Mouse (Mus musculus) intestine, embryonic 14.5 days (tissue): Measurements from ENCODE around the gene Lrrc75a. TPM values are rescaled to one million over a fixed set of nuclear protein-coding genes. Genes with fewer than 3 reads are reported as not detected.
A peak's percentile ranks its signal among the peaks of the same experiment; 100 is the strongest.

ENCODE experiments used
- ATAC-seq: fragments of 200-750 bp; cut with Nextera tagmentation; replicated peaks from 2 replicates; pipeline ENCODE4 v1.8.0; 2017; ENCODE audit warnings: low read depth, moderate number of reproducible peaks, moderate TSS enrichment, moderate library complexity; ENCODE audit not compliant: low FRiP score, low TSS enrichment
- DNase-seq: peaks from one replicate; pipeline ENCODE4 v3.0.0-alpha.2; 2018; ENCODE audit warnings: low spot score
- H3K27ac ChIP-seq: fragments of 300-500 bp; sonication (generic); 2 replicates; pipeline ENCODE4 v1.5.1; 2014; ENCODE audit warnings: low read depth, mild to moderate bottlenecking, control low read depth
- H3K27me3 ChIP-seq: fragments of 300-500 bp; sonication (generic); replicated peaks from 2 replicates; pipeline ENCODE4 v1.6.1; 2014; ENCODE audit warnings: low read length, control low read depth; ENCODE audit not compliant: control insufficient read depth, insufficient read depth
- H3K36me3 ChIP-seq: fragments of 300-500 bp; sonication (generic); 2 replicates; pipeline ENCODE4 v1.6.1; 2014; ENCODE audit warnings: low read length, control low read depth; ENCODE audit not compliant: control insufficient read depth, insufficient read depth
- H3K4me1 ChIP-seq: fragments of 300-500 bp; sonication (generic); replicated peaks from 2 replicates; pipeline ENCODE4 v1.6.1; 2014; ENCODE audit warnings: low read length, control low read depth, mixed read lengths; ENCODE audit not compliant: control insufficient read depth, insufficient read depth
- H3K4me2 ChIP-seq: fragments of 300-500 bp; sonication (generic); 2 replicates; pipeline ENCODE4 v1.6.1; 2014; ENCODE audit warnings: low read length
- H3K4me3 ChIP-seq: fragments of 300-500 bp; sonication (generic); 2 replicates; pipeline ENCODE4 v1.5.1; 2014; ENCODE audit warnings: low read depth, low read length, control low read depth, mixed read lengths
- H3K9ac ChIP-seq: fragments of 300-500 bp; sonication (generic); 2 replicates; pipeline ENCODE4 v1.6.1; 2014; ENCODE audit warnings: mild to moderate bottlenecking, low read length
- H3K9me3 ChIP-seq: fragments of 300-500 bp; sonication (generic); 2 replicates; pipeline ENCODE4 v1.6.1; 2016; ENCODE audit warnings: low read length, control low read depth; ENCODE audit not compliant: control insufficient read depth
- WGBS: fragments of 180-500 bp; shearing (Covaris S2); extraction: QIAGEN DNeasy Blood & Tissue Kit; methylation state at CpG from one replicate; pipeline ENCODE4 v1.1.7; 2014; 5-methylcytosine and 5-hydroxymethylcytosine counted together
- polyA plus RNA-seq: library from polyadenylated mRNA; unstranded; fragments of >200 nt; fragmentation: Nextera tagmentation; extraction: Ambion mirVana; gene quantifications from 2 replicates; pipeline ENCODE4 v1.2.1, GENCODE M21; 2014

The Lrrc75a gene
- polyA plus RNA-seq, 1 experiment from 2014 or later: 12.9 TPM

GRCm38 (mm10) chr11:62575659-62576438 lies 72.5 kb downstream of the Lrrc75a start:
- H3K4me1 ChIP-seq: 0 out of 2 replicates have a peak, but pooled peaks cover 4% of the 10 kb centered on the region
- no peaks in the 10 kb centered on the region for H3K9me3 ChIP-seq
- 0 out of 2 replicates have a peak, but pooled peaks cover 4% of the 10 kb centered on the region for H3K27me3 ChIP-seq
- H3K27ac ChIP-seq: no peak overlapping the region; the same call in 1 of the 2 replicates
- H3K36me3 ChIP-seq: no peaks in the 10 kb centered on the region
- peak overlapping the region; percentile 95 for H3K4me2 ChIP-seq
- ATAC-seq (peak; percentile 58), DNase-seq (peak; percentile 70)
- WGBS: 8% methylated on average over 27 of the region's 27 CpGs
- H3K4me3 ChIP-seq: peak overlapping the region; percentile 49
- H3K9ac ChIP-seq: peak overlapping the region; percentile 44

- Histone ChIP-seq H3K4me1 (0 out of 2 replicates have a peak, but pooled peaks cover 4% of the 10 kb centered on the region), H3K36me3 (no peaks in the 10 kb centered on the region), H3K9me3 (no peaks in the 10 kb centered on the region), H3K9ac (peak overlapping the region; percentile 44), H3K4me2 (peak overlapping the region; percentile 95), H3K27ac (no peak overlapping the region; the same call in 1 of the 2 replicates), H3K4me3 (peak overlapping the region; percentile 49), H3K27me3 (0 out of 2 replicates have a peak, but pooled peaks cover 4% of the 10 kb centered on the region)
- under 1% methylated on average over 9 of the region's 9 CpGs for WGBS
- peak; percentile 98 for DNase-seq
- ATAC-seq: peak; percentile 73
Observed at GRCm38 (mm10) chr11:62575297-62575658, 73.0 kb downstream of the Lrrc75a start.

DNA sequence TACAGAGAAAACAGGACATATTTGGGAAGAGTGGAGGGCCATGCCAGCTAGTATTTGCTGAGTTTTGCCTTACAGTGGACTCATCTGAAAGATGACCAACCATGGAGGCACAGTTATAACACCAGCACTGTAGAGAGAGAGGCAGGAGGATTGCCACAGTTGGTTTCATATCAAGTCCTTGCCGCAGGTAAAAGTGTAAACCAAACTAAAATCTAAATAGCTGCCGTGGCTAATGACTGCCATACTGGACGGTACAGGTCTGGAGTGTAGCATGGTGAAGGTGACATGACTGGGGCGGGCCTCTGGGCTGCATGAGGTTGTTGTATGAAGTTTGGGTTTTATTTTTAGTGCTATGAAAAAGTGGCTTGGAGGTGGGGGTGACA lies 73.6 kb downstream of the Lrrc75a start:
- Histone ChIP-seq H3K4me2 (no peak overlapping the region), H3K27me3 (0 out of 2 replicates have a peak, but pooled peaks cover 4% of the 10 kb centered on the region), H3K9me3 (no peaks in the 10 kb centered on the region), H3K4me1 (0 out of 2 replicates have a peak, but pooled peaks cover 4% of the 10 kb centered on the region), H3K4me3 (no peak overlapping the region), H3K9ac (no peak overlapping the region), H3K27ac (no peak overlapping the region), H3K36me3 (no peaks in the 10 kb centered on the region)
- 77% methylated on average over 4 of the region's 4 CpGs for whole genome bisulfite sequencing
- DNase-seq (no peak), ATAC-seq (no peak)

DNA sequence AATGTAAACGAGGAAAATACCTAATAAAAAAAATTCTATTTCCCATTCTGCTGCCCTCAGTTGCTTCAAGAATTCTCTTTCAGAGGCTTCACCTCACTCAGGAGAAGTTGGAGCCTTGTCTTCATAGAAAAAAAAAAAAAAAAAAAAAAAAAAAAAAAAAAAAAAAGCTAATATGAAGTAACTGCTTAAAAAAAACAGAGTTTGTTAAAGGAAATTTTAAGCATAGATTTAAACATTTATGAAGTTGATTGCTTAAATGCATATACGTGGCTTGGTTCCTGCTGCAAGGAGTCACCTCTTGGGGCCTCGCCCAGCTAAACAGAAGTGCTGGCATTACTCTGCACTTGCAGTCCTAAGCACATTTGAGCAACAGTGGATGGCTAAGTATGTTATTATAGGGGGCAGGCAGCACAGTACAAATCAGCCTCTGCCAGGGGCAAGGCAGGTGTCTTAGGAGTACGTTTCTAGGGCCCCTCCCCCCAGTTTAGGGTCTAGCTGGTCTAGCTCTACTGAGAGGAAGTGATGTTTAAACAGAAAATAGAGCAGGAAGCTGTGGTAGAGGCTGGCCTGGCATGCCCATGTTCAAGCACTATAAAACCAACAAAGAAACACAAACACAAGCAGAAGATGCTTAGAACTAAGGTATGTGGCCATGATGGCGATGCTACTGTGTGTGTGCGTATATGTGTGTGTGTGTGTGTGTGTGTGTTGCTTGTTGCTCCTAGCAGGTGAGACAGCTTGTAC lies 74.2 kb downstream of the Lrrc75a start, which contains the start of gene Trpv2:
Gene Trpv2 (plus strand): TSS at position 528 of the 744 bp plus-strand sequence.
- H3K4me2 ChIP-seq: peak within 1 kb of the TSS; percentile 95
- 78% methylated on average over 6 of the region's 6 CpGs for WGBS

DNA sequence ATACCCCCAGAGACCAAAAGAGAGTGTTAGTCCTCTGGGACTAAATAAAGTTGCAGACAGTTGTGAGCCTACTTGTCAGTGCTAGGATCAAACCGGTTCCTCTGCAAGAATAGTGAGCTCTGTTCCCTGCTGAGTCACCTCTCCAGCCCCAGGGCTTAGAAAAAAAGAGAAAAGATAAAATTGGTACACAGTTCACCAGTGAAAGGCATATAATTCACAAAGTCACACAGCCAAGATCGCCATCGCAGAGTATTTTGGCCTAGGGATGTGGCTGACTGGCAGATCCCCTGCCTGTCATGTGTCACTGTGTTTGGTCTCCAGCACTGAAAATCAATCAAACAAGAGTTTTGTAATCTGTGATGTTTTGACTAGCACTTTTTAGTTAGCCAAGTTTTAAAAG lies 80.0 kb downstream of the Lrrc75a start:
- no peaks in the 10 kb centered on the region for H3K27me3 ChIP-seq
- no peak overlapping the region for H3K9ac ChIP-seq
- WGBS: 73% methylated on average over 3 of the region's 3 CpGs
- H3K4me3 ChIP-seq: no peak overlapping the region
- no peak overlapping the region for H3K4me2 ChIP-seq
- ATAC-seq (no peak), DNase-seq (no peak)
- H3K4me1 ChIP-seq: peaks cover 2% of the 10 kb centered on the region; the same call in 1 of the 2 replicates
- no peak overlapping the region for H3K27ac ChIP-seq
- no peaks in the 10 kb centered on the region for H3K36me3 ChIP-seq
- no peaks in the 10 kb centered on the region for H3K9me3 ChIP-seq

More for the DNA sequence above, 74.2 kb downstream of the Lrrc75a start, which contains the start of gene Trpv2:
- Histone ChIP-seq H3K9ac (no peak within 1 kb of the TSS), H3K4me1 (0 out of 2 replicates have a peak, but pooled peaks cover 4% of the 10 kb centered on the region), H3K36me3 (no peaks in the 10 kb centered on the region), H3K27ac (no peak within 1 kb of the TSS), H3K9me3 (no peaks in the 10 kb centered on the region), H3K4me3 (peak within 1 kb of the TSS; percentile 49), H3K27me3 (0 out of 2 replicates have a peak, but pooled peaks cover 4% of the 10 kb centered on the region)
- ATAC-seq: no peak
- DNase-seq: no peak

DNA sequence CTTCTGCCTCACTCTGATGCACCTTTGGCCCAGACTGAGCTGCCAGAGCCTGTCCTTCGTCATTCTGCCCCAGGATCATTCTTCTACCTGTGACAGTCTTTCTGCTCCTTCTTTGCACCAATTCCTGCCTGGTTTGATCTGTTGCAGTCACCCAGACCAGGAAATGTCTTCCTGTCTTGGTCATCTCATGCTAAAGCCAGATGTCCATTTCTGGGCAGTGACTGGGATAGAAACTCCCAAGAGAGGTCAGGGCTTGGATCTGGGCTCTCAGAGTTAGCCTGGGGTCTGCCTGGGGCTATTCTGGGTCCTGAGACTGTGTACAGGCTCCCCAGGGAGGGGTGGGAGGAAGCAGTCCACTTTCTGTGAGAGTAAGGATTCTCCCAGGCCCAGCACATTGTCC lies 82.1 kb downstream of the Lrrc75a start:
- Histone ChIP-seq H3K9me3 (no peaks in the 10 kb centered on the region), H3K4me3 (no peak overlapping the region), H3K4me2 (no peak overlapping the region), H3K27ac (no peak overlapping the region), H3K36me3 (no peaks in the 10 kb centered on the region), H3K27me3 (no peaks in the 10 kb centered on the region), H3K9ac (no peak overlapping the region), H3K4me1 (peaks cover 2% of the 10 kb centered on the region; the same call in 1 of the 2 replicates)
- ATAC-seq (no peak), DNase-seq (no peak)
- 17% methylated on average over 1 of the region's 1 CpGs for WGBS

- WGBS: 64% methylated on average over 7 of the region's 7 CpGs
- H3K9me3 ChIP-seq: no peaks in the 10 kb centered on the region
- peaks cover 2% of the 10 kb centered on the region; the same call in 1 of the 2 replicates for H3K4me1 ChIP-seq
- DNase-seq: no peak
- ATAC-seq: no peak
- no peaks in the 10 kb centered on the region for H3K27me3 ChIP-seq
- H3K4me2 ChIP-seq: no peak overlapping the region
- no peak overlapping the region for H3K4me3 ChIP-seq
- no peak overlapping the region for H3K27ac ChIP-seq
- no peak overlapping the region for H3K9ac ChIP-seq
- H3K36me3 ChIP-seq: no peaks in the 10 kb centered on the region
Observed at GRCm38 (mm10) chr11:62565747-62566146, 82.6 kb downstream of the Lrrc75a start.

GRCm38 (mm10) chr11:62563590-62563989 lies 84.7 kb downstream of the Lrrc75a start:
- Histone ChIP-seq H3K27me3 (no peaks in the 10 kb centered on the region), H3K4me3 (no peak overlapping the region), H3K27ac (no peak overlapping the region), H3K36me3 (no peaks in the 10 kb centered on the region), H3K4me2 (no peak overlapping the region), H3K4me1 (peaks cover 2% of the 10 kb centered on the region; the same call in 1 of the 2 replicates), H3K9ac (no peak overlapping the region), H3K9me3 (no peaks in the 10 kb centered on the region)
- ATAC-seq (no peak), DNase-seq (no peak)
- WGBS: 75% methylated on average over 2 of the region's 2 CpGs
